Mouse (Mus musculus): Measurements from ENCODE around the gene Dhx36.

- TF ChIP-seq GATA1 (IDR thresholded peaks at IDR 0.05; ENCODE audit: low read length): no peak
- no peak for TF ChIP-seq TAL1 (IDR thresholded peaks at IDR 0.05; ENCODE audit: low read length)
These were observed 73.1 kb downstream of the Dhx36 start for GRCm38 (mm10) chr3:62433675-62434074.

Data from erythroblast, embryonic 14.5 days (primary cell).